Mouse (Mus musculus) adrenal gland, adult (tissue): ENCODE results near the gene Gtpbp10.

Experiments
- DNase-seq, 2 experiments: peaks; one replicate each; pipeline ENCODE4 v3.0.0; 2022 to 2023; ENCODE audit warnings: low spot score in 1 of 2; ENCODE audit not compliant: inconsistent age in 2 of 2

Gtpbp10 gene

GRCm38 (mm10) chr5:5501583-5501982 lies 57.8 kb downstream of the Gtpbp10 start:
- peak in 1 of 2 experiments; percentile 55 for DNase-seq

- DNase-seq = no peak
Measured at GRCm38 (mm10) chr5:5496393-5496792, 62.9 kb downstream of the Gtpbp10 start.

- no peak for DNase-seq
Measured at GRCm38 (mm10) chr5:5495042-5495441, 64.3 kb downstream of the Gtpbp10 start.

- DNase-seq = peak in 1 of 2 experiments; percentile 71
Measured at GRCm38 (mm10) chr5:5494269-5495005, 64.9 kb downstream of the Gtpbp10 start.

- no peak for DNase-seq
Measured at GRCm38 (mm10) chr5:5492163-5492562, 67.2 kb downstream of the Gtpbp10 start.
